Mouse (Mus musculus) cerebellum, adult 2 months (tissue): ENCODE results near the gene Tmprss2.

Source experiments
- CTCF ChIP-seq: fragments of 200-500 bp; IDR thresholded peaks from 2 replicates; pipeline ENCODE4 v1.5.1; 2011; ENCODE audit warnings: low read depth, mild to moderate bottlenecking, control low read depth, low read length, moderate library complexity, borderline replicate concordance; ENCODE audit not compliant: insufficient read depth
- POLR2A ChIP-seq: fragments of 200-500 bp; IDR thresholded peaks from 2 replicates; pipeline ENCODE4 v1.6.1; 2011; ENCODE audit warnings: low read length, control low read depth, borderline replicate concordance; ENCODE audit not compliant: insufficient read depth

- TF ChIP-seq CTCF (no peak), POLR2A (no peak)
Observed at GRCm38 (mm10) chr16:97605957-97606721, 4.9 kb downstream of the Tmprss2 start.
